Mouse (Mus musculus): Measurements from ENCODE around the gene 4930579F01Rik.

4930579F01Rik gene

DNA sequence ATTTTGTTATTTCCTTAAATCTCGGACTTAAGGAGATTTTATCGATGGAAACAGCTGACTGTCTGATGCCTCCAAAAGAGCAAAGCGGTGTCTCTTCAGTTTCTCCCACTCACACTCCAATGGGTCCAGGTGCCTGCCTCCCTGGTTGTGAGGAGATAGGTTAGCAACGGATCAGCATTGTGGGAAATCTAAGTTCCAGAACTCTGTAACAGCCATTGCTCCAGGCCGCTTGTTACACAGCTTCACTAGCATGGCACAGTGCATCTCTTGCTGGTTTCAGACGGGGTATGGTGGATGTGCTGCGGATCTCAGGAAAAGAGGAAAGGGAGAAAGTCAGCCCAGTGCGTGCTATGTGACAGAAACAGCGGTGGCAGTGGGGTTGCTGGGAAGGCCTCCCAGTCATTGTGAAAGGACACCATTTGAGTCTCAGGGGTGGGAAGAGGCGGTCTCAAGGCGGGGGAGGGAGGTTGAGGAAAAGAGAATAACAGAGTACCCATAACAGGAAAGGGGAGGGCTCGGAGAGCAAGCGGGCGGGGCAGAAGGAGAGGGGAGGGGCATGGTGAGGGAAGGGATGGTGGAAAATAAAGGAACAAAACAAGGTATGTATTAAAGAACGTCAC lies at the start of gene 4930579F01Rik:
Gene 4930579F01Rik (minus strand): TSS at position 143 of the 620 bp plus-strand sequence.
- no peak for DNase-seq

DNA sequence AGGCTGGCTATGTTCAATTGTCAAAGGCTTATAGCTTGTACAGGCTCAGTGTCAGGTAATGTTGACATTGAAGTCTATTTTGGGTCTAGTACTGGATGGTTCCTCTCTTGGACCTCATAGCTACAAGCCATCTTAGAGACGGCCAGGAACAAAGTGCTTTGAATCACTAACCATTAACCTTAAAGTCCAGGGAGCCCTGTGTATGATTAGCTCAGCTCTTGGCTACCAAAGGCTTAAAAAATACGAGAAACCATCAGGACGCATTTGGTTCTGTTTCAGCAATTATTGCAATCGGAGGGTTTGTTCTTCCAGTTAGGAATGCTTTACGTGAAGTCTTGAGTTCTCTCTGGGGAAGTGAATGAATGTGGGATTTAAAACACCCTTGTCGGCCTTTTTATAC lies 49.3 kb upstream of the 4930579F01Rik start:
- DNase-seq: no peak

GRCm38 (mm10) chr3:138242021-138242726 lies 48.5 kb upstream of the 4930579F01Rik start:
- DNase-seq: no peak

DNA sequence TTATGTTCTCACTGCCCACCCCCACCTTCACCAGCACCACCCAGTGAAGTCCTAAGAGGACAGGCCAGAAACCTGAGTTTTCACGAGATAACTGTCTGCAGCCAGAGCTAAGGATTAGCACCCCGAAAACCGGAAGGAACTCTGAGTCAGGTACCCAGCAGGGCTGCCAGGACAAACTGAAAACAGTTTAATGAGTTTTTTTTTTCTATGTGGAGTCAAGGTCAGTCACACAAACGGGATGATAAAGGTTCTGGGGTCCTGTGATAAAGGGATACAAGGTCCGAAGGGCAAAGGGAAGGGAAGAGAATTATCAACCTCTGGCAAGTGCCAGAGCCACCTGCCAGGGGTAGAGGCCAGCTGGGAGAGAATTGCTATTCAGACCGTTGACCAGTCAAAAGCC lies 47.7 kb upstream of the 4930579F01Rik start:
- DNase-seq: no peak

GRCm38 (mm10) chr3:138240942-138241341 lies 47.3 kb upstream of the 4930579F01Rik start:
- DNase-seq: no peak

- DNase-seq: no peak
These were observed 46.8 kb upstream of the 4930579F01Rik start for GRCm38 (mm10) chr3:138240411-138240810.

- no peak for DNase-seq
These were observed 45.8 kb upstream of the 4930579F01Rik start for GRCm38 (mm10) chr3:138239461-138239860.

GRCm38 (mm10) chr3:138238046-138238445 lies 44.4 kb upstream of the 4930579F01Rik start:
- no peak for DNase-seq

DNA sequence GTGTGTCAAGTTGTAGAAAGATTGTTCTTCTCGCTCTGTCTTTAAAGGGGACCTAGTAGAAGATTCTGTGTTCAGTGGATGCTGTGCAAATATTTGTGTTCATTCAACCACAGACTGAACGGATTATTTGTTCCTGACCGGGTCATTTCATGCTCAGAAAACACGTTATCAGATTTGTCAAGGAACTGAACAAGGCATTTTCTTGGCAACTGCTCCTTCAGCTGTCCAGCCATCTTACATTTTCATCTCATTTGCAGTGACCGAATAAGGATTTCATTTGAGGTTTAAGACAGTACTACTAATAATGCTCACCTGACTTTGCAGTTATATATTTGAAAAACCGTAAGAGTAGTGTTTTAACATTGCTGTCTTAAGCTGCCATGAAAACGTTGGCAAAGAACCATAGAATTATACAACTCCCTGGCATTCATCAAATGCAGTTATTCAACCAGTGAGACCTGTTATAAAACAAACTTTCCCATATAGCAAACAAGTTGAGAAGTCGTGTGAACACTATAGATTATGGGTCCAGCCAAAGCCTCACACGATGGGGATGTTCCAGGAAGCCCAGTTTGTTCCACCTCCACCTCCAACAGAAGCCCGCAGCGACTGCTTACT lies 43.0 kb upstream of the 4930579F01Rik start:
- DNase-seq: no peak

DNA sequence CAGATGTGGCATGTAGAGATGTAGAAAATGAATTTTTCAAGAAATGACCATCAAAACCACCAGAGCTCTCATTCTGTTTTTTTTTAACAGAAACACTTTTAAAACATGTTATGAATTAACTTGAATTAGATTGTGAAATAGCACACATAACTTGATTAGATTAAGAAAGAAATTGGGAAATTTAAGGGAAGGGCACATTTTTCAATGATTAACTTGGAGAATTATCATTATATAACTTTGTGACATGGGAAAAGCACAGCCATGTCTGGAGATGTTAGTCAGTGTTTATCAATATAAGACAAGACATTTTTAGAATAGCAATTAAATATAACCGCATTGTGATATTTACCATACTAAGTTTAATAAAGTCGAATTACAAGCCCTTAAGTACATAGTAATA lies 37.9 kb upstream of the 4930579F01Rik start:
- DNase-seq: no peak

DNA sequence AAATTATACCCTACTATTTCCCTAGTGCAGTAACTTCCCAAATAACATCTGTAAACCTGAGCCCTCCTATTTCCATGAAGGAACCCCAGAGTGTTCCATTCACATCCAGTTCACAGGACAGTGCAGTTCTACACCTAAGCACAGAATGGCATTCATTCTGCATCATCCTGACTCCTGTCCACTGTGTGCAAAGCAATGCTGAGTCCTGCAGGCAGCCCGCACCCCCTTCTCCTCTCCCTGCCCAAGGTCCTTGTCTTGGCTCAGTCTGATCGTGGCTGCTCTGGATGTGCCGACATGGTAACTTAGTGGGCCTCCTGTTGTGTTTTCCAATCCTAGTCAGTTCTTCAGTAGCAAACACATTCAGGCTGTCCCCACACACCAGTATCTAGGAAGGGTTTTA lies 36.6 kb upstream of the 4930579F01Rik start:
- no peak for DNase-seq

DNA sequence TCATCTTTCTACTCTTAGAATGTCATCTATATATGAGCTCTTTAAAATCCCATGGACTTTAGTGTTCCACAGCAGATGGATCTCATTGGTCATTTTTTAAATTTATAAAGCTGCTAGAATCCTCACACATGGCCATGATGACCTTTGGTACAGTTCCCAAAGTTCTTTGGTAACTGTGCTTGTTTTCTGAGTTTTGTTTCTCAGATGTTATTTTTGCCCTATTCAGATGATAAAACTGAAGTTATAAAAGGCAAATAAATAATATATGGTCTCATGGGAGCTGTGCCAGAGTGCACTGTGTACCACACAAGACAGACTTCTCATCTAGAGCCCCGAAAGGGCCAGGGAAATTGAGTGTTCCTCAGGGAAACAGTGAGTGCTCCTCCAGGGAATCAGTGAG lies 35.8 kb upstream of the 4930579F01Rik start:
- DNase-seq: no peak

DNA sequence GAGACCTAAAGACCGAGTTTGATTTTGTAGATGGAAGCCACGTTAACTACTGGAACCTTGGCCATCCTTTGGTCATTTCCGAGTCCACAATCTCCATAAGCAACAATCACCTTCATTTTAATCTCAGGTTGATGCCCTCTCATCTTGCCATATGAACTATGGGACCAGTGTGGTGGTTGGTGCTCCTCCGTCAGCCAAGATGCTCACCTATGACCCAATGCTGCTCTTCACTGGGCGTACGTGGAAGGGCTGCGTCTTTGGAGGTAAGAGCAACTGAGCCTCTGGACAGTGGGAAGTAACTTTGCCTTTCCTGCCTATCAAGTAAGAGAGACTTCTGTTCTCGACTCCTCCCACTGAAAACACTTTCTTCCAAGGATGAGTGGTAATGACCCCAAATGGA lies 34.2 kb upstream of the 4930579F01Rik start:
- DNase-seq: no peak

DNA sequence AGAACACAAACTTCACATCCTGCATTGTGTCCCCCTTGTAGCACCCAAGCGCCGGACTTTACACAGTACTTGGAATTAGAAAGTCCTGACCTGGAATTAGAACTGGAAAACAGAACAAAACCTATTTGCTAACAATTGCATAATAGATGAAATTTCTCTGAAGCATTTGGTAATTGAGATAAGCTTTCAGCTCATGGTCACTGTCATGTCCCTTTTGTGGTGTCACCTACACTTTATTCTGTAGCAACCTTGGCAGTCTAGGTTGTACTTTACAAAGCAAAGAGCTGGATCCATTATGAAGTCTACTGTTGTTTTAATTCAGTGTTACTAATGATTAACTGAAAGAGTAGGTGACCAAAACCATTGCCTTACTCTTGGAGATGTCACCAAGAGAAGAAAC lies 33.5 kb upstream of the 4930579F01Rik start:
- DNase-seq: no peak

DNA sequence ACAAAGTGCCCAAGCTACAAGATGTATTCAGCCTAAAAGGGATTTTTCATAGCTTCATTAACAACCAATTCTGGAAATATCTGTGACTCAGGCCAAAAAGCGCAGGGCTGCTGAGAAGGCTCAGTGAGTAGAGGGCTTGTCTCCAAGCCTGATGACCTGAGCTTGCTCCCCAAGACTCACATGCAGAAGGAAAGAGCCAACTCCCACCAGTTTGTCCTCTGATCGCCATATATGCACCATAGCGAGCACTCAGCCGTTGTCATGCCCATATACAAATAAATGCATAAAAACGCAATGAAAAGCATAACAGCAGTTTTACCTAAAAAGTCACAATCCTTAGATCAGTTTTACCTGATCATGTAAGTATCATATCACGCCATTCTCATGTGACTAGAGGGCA lies 32.9 kb upstream of the 4930579F01Rik start:
- no peak for DNase-seq

GRCm38 (mm10) chr3:138225853-138226252 lies 32.2 kb upstream of the 4930579F01Rik start:
- DNase-seq: peak; percentile 44

DNA sequence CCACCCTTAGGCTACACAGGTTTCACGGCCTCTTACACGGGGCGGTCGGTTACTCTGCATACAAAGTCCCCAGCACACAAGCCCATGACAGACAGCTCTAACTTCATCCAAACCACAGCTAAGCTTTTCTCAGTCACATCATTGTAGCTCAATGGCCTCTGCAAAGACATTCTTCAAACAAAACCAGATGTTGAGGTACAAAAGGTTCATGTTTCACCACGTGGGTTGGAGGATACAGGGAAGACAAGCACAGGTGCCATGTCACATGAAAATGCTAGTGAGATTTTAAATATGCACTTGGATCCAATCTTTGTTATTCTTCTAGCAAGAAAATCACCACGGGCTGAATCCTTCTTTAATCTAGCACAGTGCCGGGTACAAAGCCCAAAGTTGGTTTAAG lies 31.7 kb upstream of the 4930579F01Rik start:
- no peak for DNase-seq

GRCm38 (mm10) chr3:138224363-138224954 lies 30.8 kb upstream of the 4930579F01Rik start:
- no peak for DNase-seq

DNA sequence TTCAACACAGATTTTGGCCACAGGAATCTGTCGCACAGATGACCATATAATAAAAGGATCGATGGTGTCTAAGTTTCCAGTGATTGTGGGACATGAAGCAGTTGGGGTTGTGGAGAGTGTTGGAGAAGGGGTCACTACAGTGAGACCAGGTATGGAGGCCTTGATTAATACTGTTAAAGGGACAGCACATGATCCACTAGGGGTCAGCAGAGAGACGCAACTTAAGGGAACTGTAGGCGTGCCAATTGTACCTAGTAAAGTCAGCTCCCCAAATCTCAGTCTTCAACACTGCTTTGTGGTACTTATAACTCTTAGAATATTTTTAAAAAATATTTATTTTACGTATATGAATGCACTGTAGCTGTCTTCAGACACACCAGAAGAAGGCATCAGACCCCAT lies 29.3 kb upstream of the 4930579F01Rik start:
- peak; percentile 85 for DNase-seq

DNA sequence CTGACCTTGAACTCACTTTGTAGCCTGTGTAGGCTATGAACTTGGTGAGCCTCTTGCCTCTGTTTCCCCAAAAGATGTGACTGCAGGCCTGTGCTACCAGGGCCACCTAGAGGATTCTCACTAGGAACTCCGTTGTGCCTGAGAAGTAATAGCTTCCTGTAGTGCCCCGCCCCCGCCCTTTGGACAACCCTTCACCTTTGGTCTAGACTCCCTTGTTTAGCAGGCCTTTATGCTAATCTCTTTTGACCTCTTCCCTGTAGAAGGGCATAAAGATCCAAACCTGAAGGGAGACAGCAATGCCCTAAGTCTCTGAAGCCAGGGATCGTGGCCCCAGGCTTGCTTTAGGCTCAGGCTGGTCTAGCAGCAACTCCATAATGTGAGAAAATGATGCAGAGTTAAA lies 28.9 kb upstream of the 4930579F01Rik start:
- no peak for DNase-seq

DNA sequence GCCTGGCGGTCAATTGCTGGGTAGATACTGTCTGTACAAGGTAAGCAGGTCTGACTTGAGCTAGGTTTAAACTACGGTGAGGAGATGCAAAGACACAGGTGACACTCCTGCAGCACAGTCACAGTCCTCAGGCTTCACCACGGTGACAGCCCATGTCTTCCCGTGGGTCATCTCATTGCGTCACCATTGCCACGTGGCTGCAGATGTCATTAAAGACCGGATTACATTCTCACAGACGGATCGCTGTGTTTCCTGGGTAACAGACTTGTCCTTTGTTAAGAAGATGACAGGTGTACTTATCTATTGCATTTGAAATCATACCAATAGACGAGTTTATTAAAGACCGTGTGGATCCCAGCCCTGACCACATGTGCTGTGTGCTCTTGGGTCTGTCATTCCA lies 27.5 kb upstream of the 4930579F01Rik start:
- DNase-seq: no peak

DNA sequence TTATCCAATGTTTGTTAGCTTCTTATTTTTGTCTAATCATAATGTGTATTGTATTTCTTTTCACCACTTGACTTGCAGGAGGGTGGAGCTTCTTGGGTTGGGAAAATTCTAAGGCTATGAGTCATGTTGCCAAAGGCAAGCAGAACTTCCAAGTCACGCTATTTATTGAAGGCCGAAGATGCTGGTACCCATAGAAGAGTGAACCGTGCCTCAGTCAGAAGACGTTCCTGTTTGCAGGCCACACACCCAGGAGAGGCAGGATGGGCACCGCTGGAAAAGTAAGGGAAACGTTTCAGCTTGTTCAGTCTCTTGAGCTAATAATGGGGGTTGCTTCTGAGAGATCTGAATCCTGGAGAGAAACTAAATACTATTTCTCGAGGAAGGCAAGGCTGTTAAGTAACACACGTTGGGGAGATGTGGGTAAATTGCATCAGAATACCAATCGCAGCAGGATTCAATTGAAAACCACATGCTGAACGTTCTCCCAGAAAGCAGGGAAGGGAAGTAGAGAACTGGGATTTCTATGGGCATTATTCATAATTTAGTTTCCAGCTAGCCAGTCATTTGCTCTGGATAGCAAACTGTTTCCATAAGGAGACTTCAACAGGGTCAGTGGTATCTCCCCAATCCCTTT lies 24.1 kb upstream of the 4930579F01Rik start, which contains the start of gene Adh7:
Gene Adh7 (plus strand): TSS at position 130 of the 634 bp plus-strand sequence.
- DNase-seq: no peak

DNA sequence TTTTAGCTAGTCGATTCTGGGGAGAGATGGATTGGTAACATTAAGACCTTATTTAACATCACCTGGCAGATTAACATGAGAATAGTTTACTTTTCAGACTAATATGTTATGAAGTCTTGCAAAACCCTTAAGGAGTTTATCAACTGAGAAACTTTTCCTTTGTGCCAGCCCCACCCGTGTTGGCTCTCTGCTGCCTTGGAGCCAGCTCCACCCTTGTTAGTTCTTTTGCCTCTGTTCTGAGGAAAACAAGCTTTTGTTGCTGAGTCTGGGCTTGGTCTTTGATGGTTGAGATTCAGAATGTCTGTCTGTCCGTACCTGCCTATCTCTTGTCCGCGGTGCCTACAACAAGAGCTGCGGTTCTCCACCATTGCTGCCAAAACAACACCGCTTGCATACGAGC lies 22.5 kb upstream of the 4930579F01Rik start:
- DNase-seq: no peak
